Mouse (Mus musculus) myocyte (in vitro differentiated cells): Measurements from ENCODE around the gene Pradc1.

ENCODE experiments used
- E2F4 ChIP-seq: IDR thresholded peaks from one replicate; pipeline ENCODE4 v1.6.1; 2011; ENCODE audit warnings: mild to moderate bottlenecking, control low read depth, moderate library complexity; ENCODE audit not compliant: insufficient read depth
- MAX ChIP-seq: IDR thresholded peaks from one replicate; pipeline ENCODE4 v1.6.1; 2011; ENCODE audit warnings: low read depth, mild to moderate bottlenecking, control low read depth
- MYOD1 ChIP-seq, 3 experiments: IDR thresholded peaks; one replicate each; pipeline ENCODE4 v1.6.1; 2011; ENCODE audit warnings: control low read depth in 2 of 3, low read depth in 2 of 3, mild to moderate bottlenecking in 2 of 3, moderate library complexity in 1 of 3; ENCODE audit not compliant: insufficient read length in 2 of 3, control insufficient read depth in 1 of 3
- POLR2A ChIP-seq: IDR thresholded peaks from one replicate; pipeline ENCODE4 v1.6.1; 2011; ENCODE audit warnings: low read depth, mild to moderate bottlenecking, control low read depth, moderate library complexity; ENCODE audit not compliant: insufficient read length
- REST ChIP-seq: IDR thresholded peaks from one replicate; pipeline ENCODE4 v1.6.1; 2011; ENCODE audit warnings: mild to moderate bottlenecking, control low read depth, moderate library complexity; ENCODE audit not compliant: insufficient read depth, insufficient read length
- SRF ChIP-seq: IDR thresholded peaks from one replicate; pipeline ENCODE4 v1.6.1; 2011; ENCODE audit warnings: low read depth; ENCODE audit not compliant: control insufficient read depth, insufficient read length
- TCF12 ChIP-seq: IDR thresholded peaks from one replicate; pipeline ENCODE4 v1.6.1; 2011; ENCODE audit warnings: mild to moderate bottlenecking, control low read depth; ENCODE audit not compliant: poor library complexity, insufficient read depth, severe bottlenecking
- USF1 ChIP-seq: IDR thresholded peaks from one replicate; pipeline ENCODE4 v1.6.1; 2011; ENCODE audit warnings: low read depth, mild to moderate bottlenecking, control low read depth, moderate library complexity

DNA sequence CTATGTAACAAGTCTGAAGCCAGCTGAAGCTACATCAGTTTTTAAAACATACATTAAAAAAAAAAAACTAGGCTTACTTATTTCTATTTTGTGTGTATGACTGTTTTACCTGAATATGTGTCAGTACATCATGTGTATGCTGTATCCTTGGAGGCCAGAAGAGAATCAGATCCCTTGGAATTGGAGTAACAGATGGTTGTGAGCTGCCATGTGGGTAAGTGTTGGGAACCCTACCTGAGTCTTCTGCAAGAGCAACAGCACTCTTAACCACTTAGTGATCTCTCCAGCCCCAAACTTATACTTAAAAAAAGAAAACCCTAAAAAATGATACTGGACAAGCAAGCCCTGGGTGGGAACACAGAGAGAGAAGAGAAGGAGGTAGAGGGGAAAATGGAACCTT, 45.2 kb upstream of the Pradc1 start:
- TF ChIP-seq SRF (no peak), POLR2A (no peak), TCF12 (no peak), USF1 (no peak), MAX (no peak), MYOD1 (IDR thresholded peaks at IDR 0.05; ENCODE audit: control insufficient read depth in 1 of 3, insufficient read length in 2 of 3, low read depth in 2 of 3) (no peak), E2F4 (no peak), REST (no peak)
